Mouse (Mus musculus) stomach, embryonic 15.5 days (tissue): ENCODE measurements around the gene Dgke. TPM values are rescaled to one million over a fixed set of nuclear protein-coding genes. Genes with fewer than 3 reads are reported as not detected.
A peak's percentile ranks its signal among the peaks of the same experiment; 100 is the strongest.
"Not testable (repeated sequence)": the region's sequence is repeated elsewhere in the genome, so short reads cannot be mapped to it uniquely, and the experiment has no call there.

Source experiments
- ATAC-seq: fragments of 200-750 bp; cut with Nextera tagmentation; 2 replicates; pipeline ENCODE4 v1.8.0; 2017; ENCODE audit warnings: low read depth, moderate number of reproducible peaks, moderate TSS enrichment; ENCODE audit not compliant: insufficient read depth, low FRiP score
- H3K27ac ChIP-seq: fragments of 300-500 bp; sonication (generic); 2 replicates; pipeline ENCODE4 v1.5.1; 2015; ENCODE audit warnings: mild to moderate bottlenecking, inconsistent platforms
- H3K27me3 ChIP-seq: fragments of 300-500 bp; sonication (generic); replicated peaks from 2 replicates; pipeline ENCODE4 v1.6.1; 2015; ENCODE audit warnings: inconsistent platforms
- H3K36me3 ChIP-seq: fragments of 300-500 bp; sonication (generic); 2 replicates; pipeline ENCODE4 v1.6.1; 2015; ENCODE audit warnings: inconsistent platforms
- H3K4me1 ChIP-seq: fragments of 300-500 bp; sonication (generic); 2 replicates; pipeline ENCODE4 v1.6.1; 2015; ENCODE audit warnings: inconsistent platforms
- H3K4me2 ChIP-seq: fragments of 300-500 bp; sonication (generic); 2 replicates; pipeline ENCODE4 v1.6.1; 2015; ENCODE audit warnings: mild to moderate bottlenecking, inconsistent platforms
- H3K4me3 ChIP-seq: fragments of 300-500 bp; sonication (generic); replicated peaks from 2 replicates; pipeline ENCODE4 v1.5.1; 2015; ENCODE audit warnings: inconsistent platforms
- H3K9ac ChIP-seq: fragments of 300-500 bp; sonication (generic); 2 replicates; pipeline ENCODE4 v1.6.1; 2015; ENCODE audit warnings: inconsistent platforms
- H3K9me3 ChIP-seq: fragments of 300-500 bp; sonication (generic); 2 replicates; pipeline ENCODE4 v1.6.1; 2016; ENCODE audit warnings: inconsistent platforms
- WGBS: fragments of 180-500 bp; shearing (Covaris S2); methylation state at CpG from one replicate; pipeline ENCODE4 v1.1.7; 2015; 5-methylcytosine and 5-hydroxymethylcytosine counted together
- polyA plus RNA-seq: library from polyadenylated mRNA; unstranded; fragments of >200 nt; fragmentation: Nextera tagmentation; extraction: Ambion mirVana; gene quantifications from 2 replicates; pipeline ENCODE4 v1.2.1, GENCODE M21; 2015

Gene Dgke
- polyA plus RNA-seq, 1 experiment from 2014 or later = 4.0 TPM

GRCm38 (mm10) chr11:88998974-88999722, 67.5 kb downstream of the Dgke start, which contains the start of gene Trim25:
Gene Trim25, plus strand, starts transcription at chr11:88999376.
- 3% methylated on average over 48 of the region's 48 CpGs for WGBS

GRCm38 (mm10) chr11:88998406-88998805, 68.2 kb downstream of the Dgke start:
- Histone ChIP-seq H3K4me2 (peak overlapping the region; percentile 81), H3K4me3 (no peak overlapping the region), H3K9me3 (no peaks in the 10 kb centered on the region), H3K9ac (no peak overlapping the region), H3K27me3 (no peaks in the 10 kb centered on the region), H3K4me1 (peaks cover 9% of the 10 kb centered on the region; the same call in 1 of the 2 replicates), H3K36me3 (no peaks in the 10 kb centered on the region), H3K27ac (no peak overlapping the region)
- ATAC-seq = no peak
- WGBS = 17% methylated on average over 2 of the region's 3 CpGs

More at GRCm38 (mm10) chr11:88998974-88999722, 67.5 kb downstream of the Dgke start, which contains the start of gene Trim25:
- Histone ChIP-seq H3K36me3 (no peaks in the 10 kb centered on the region), H3K4me3 (peak within 1 kb of the TSS; percentile 58), H3K9me3 (no peaks in the 10 kb centered on the region), H3K27ac (peak within 1 kb of the TSS; percentile 64), H3K4me2 (peak within 1 kb of the TSS; percentile 81), H3K27me3 (no peaks in the 10 kb centered on the region), H3K4me1 (peaks cover 14% of the 10 kb centered on the region), H3K9ac (peak within 1 kb of the TSS; percentile 47)
- ATAC-seq = peak; percentile 93

DNA sequence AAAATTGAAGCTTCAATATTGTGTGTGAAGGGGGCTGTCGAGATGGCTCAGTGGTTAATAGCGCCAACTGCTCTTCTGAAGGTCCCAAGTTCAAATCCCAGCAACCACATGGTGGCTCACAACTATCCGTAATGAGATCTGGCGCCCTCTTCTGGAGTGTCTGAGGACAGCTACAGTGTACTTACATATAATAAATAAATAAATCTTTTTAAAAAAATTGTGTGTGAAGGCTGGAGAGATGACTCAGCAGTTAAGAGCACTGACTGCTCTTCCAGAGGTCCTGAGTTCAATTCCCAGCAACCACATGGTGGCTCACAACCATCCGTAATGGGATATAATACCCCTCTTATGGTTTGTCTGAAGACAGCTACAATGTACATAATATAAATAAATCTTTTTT, 69.3 kb downstream of the Dgke start:
- not testable (repeated sequence) for H3K4me3 ChIP-seq, H3K9ac ChIP-seq, H3K9me3 ChIP-seq, H3K36me3 ChIP-seq, H3K4me1 ChIP-seq, ATAC-seq, H3K27me3 ChIP-seq, H3K4me2 ChIP-seq
- 84% methylated on average over 5 of the region's 5 CpGs for WGBS
- H3K27ac ChIP-seq = 0 out of 2 replicates have a peak overlapping the region, but pooled peaks have one; percentile 54

DNA sequence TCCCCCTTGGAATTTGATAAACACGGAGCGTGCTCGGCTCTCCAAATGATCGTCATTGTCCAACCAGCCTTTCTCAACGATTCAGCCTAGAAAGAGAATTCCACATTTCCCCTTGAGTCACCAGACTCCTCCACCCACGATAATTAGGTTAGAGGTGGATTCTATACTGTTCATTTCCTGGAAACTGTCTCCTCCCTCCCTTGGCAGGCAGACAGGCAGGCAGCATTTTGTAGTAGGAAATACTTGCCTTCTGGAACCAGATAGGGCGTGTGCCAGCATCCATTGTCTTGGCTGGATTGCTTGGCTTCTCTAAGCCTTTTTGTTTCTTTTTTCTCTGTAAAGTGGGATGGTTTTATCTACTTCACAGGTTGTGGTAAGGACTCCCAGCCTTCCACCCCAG, 70.2 kb downstream of the Dgke start:
- 47% methylated on average over 7 of the region's 7 CpGs for WGBS
- Histone ChIP-seq H3K27me3 (no peaks in the 10 kb centered on the region), H3K27ac (peak overlapping the region; percentile 54), H3K4me3 (no peak overlapping the region), H3K4me1 (peaks cover 8% of the 10 kb centered on the region; the same call in 1 of the 2 replicates), H3K36me3 (no peaks in the 10 kb centered on the region), H3K9me3 (no peaks in the 10 kb centered on the region), H3K4me2 (no peak overlapping the region), H3K9ac (no peak overlapping the region)
- no peak for ATAC-seq

- H3K9ac ChIP-seq = no peak overlapping the region
- no peak overlapping the region for H3K4me2 ChIP-seq
- peaks cover 4% of the 10 kb centered on the region; the same call in 1 of the 2 replicates for H3K4me1 ChIP-seq
- H3K4me3 ChIP-seq = no peak overlapping the region
- no peaks in the 10 kb centered on the region for H3K27me3 ChIP-seq
- H3K27ac ChIP-seq = no peak overlapping the region
- no peak for ATAC-seq
- 88% methylated on average over 2 of the region's 2 CpGs for WGBS
- no peaks in the 10 kb centered on the region for H3K9me3 ChIP-seq
- H3K36me3 ChIP-seq = peaks cover 6% of the 10 kb centered on the region; the same call in 1 of the 2 replicates
These were observed 71.0 kb downstream of the Dgke start for GRCm38 (mm10) chr11:88995616-88996015.

GRCm38 (mm10) chr11:88994492-88994891, 72.2 kb downstream of the Dgke start:
- 86% methylated on average over 7 of the region's 7 CpGs for WGBS
- no peak for ATAC-seq
- Histone ChIP-seq H3K27ac (no peak overlapping the region), H3K4me2 (no peak overlapping the region), H3K9ac (no peak overlapping the region), H3K4me3 (no peak overlapping the region), H3K27me3 (no peaks in the 10 kb centered on the region), H3K36me3 (peaks cover 9% of the 10 kb centered on the region; the same call in 1 of the 2 replicates), H3K9me3 (no peaks in the 10 kb centered on the region), H3K4me1 (0 out of 2 replicates have a peak, but pooled peaks cover 4% of the 10 kb centered on the region)

DNA sequence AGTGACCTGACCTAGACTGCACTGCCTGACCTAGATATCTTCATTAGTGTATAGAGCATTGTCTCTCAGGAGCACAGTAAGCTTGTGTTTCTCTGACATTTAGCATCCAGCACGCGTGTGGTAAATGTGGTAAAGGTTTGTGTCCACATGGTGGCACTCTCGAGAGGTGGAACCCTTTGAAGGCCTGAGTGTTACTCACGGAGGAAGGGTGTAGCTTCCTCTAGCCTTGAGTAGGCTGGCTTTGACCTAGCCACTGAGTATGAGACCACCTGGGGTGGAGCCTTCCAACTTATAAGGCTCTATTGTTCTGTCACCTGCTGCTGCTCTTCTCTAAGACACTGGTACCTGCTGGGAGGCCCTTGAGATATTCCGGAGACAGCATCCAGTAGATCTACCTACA, 73.0 kb downstream of the Dgke start:
- Histone ChIP-seq H3K36me3 (peaks cover 9% of the 10 kb centered on the region; the same call in 1 of the 2 replicates), H3K4me3 (no peak overlapping the region), H3K9ac (no peak overlapping the region), H3K27ac (no peak overlapping the region), H3K4me2 (no peak overlapping the region), H3K27me3 (no peaks in the 10 kb centered on the region), H3K9me3 (no peaks in the 10 kb centered on the region), H3K4me1 (0 out of 2 replicates have a peak, but pooled peaks cover under 1% of the 10 kb centered on the region)
- no peak for ATAC-seq
- whole genome bisulfite sequencing = 20% methylated on average over 5 of the region's 5 CpGs

- H3K4me1 ChIP-seq = no peaks in the 10 kb centered on the region
- WGBS = 47% methylated on average over 7 of the region's 7 CpGs
- H3K27ac ChIP-seq = no peak overlapping the region
- H3K4me2 ChIP-seq = no peak overlapping the region
- no peaks in the 10 kb centered on the region for H3K27me3 ChIP-seq
- no peaks in the 10 kb centered on the region for H3K9me3 ChIP-seq
- H3K4me3 ChIP-seq = no peak overlapping the region
- no peak overlapping the region for H3K9ac ChIP-seq
- peaks cover 9% of the 10 kb centered on the region; the same call in 1 of the 2 replicates for H3K36me3 ChIP-seq
- no peak for ATAC-seq
These were observed 73.5 kb downstream of the Dgke start for GRCm38 (mm10) chr11:88993186-88993585.

DNA sequence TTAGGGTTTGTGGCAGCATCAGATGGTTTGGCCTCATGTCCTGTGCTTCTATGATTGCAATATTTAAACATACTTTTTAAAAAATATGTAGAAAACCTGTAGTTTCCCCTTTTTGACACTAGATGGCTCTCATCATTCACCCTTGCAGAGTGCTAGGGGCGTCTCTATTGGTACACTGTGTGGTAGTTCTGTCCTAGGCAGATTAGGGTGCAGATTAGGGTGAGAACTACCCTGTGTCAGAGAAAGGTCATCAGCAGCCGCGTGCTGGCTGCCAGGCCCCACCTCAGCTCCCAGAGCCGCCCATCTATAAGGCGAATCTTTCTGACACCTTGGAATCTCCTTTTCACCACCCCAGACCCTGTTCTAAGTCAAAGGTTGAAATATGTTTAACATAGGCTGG, 77.1 kb downstream of the Dgke start:
- Histone ChIP-seq H3K27ac (no peak overlapping the region), H3K27me3 (no peaks in the 10 kb centered on the region), H3K36me3 (peaks cover 23% of the 10 kb centered on the region), H3K4me3 (no peak overlapping the region), H3K9me3 (no peaks in the 10 kb centered on the region), H3K4me1 (no peaks in the 10 kb centered on the region), H3K4me2 (no peak overlapping the region), H3K9ac (no peak overlapping the region)
- peak; percentile 73; the same call in 1 of the 2 replicates for ATAC-seq
- WGBS = 72% methylated on average over 5 of the region's 5 CpGs

GRCm38 (mm10) chr11:88988956-88989355, 77.7 kb downstream of the Dgke start:
- Histone ChIP-seq H3K9ac (no peak overlapping the region), H3K27ac (no peak overlapping the region), H3K9me3 (no peaks in the 10 kb centered on the region), H3K27me3 (no peaks in the 10 kb centered on the region), H3K36me3 (peaks cover 23% of the 10 kb centered on the region), H3K4me3 (no peak overlapping the region), H3K4me1 (no peaks in the 10 kb centered on the region), H3K4me2 (no peak overlapping the region)
- ATAC-seq = no peak
- WGBS = 78% methylated on average over 5 of the region's 5 CpGs

DNA sequence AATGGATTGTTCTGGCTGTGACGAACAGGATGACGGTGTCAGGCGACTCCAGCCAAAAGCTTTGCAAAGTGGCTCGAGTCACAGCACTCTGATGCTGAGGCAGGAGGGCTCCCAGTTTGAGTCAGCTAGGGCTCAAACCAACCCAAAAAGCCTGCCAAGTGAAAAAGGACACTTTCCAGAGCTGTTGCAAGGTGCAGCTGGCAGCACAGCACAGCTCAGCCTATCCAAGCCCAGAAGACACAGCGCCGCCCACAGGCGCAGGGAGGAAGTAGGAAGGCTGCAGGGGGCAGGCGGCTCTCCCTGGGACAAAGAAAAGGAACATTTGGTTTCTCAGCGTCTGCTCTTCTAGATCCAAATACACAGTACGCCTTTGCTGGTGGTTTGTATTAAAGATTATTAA, 80.0 kb downstream of the Dgke start:
- no peaks in the 10 kb centered on the region for H3K4me1 ChIP-seq
- 82% methylated on average over 10 of the region's 10 CpGs for WGBS
- no peak overlapping the region for H3K4me3 ChIP-seq
- H3K36me3 ChIP-seq = peaks cover 23% of the 10 kb centered on the region
- H3K9me3 ChIP-seq = no peaks in the 10 kb centered on the region
- H3K27ac ChIP-seq = no peak overlapping the region
- H3K4me2 ChIP-seq = no peak overlapping the region
- H3K9ac ChIP-seq = no peak overlapping the region
- no peaks in the 10 kb centered on the region for H3K27me3 ChIP-seq
- ATAC-seq = no peak
